Mouse (Mus musculus) hindbrain, embryonic 10.5 days (tissue): ENCODE measurements around the gene Ptprm. TPM values are rescaled to one million over a fixed set of nuclear protein-coding genes. Genes with fewer than 3 reads are reported as not detected.

Experiments used
- DNase-seq: peaks from one replicate; pipeline ENCODE4 v3.0.0-alpha.2; 2017; ENCODE audit warnings: low spot score
- H3K27ac ChIP-seq: fragments of 300-500 bp; sonication (generic); 2 replicates; pipeline ENCODE4 v1.5.1; 2016; ENCODE audit warnings: mild to moderate bottlenecking, moderate library complexity
- H3K27me3 ChIP-seq: fragments of 300-500 bp; sonication (generic); 2 replicates; pipeline ENCODE4 v1.6.1; 2016; ENCODE audit warnings: mild to moderate bottlenecking; ENCODE audit not compliant: poor library complexity, insufficient read depth, severe bottlenecking
- H3K36me3 ChIP-seq: fragments of 300-500 bp; sonication (generic); 2 replicates; pipeline ENCODE4 v1.6.1; 2016; ENCODE audit warnings: mild to moderate bottlenecking, moderate library complexity
- H3K4me1 ChIP-seq: fragments of 300-500 bp; sonication (generic); replicated peaks from 2 replicates; pipeline ENCODE4 v1.6.1; 2016; ENCODE audit warnings: mild to moderate bottlenecking
- H3K4me3 ChIP-seq: fragments of 300-500 bp; sonication (generic); 2 replicates; pipeline ENCODE4 v1.5.1; 2016; ENCODE audit warnings: mild to moderate bottlenecking, moderate library complexity
- H3K9me3 ChIP-seq: fragments of 300-500 bp; sonication (generic); 2 replicates; pipeline ENCODE4 v1.6.1; 2016; ENCODE audit warnings: mild to moderate bottlenecking, moderate library complexity
- WGBS: fragments of 180-500 bp; shearing (Covaris S2); methylation state at CpG from one replicate; pipeline ENCODE4 v1.1.7; 2016; 5-methylcytosine and 5-hydroxymethylcytosine counted together
- polyA plus RNA-seq: library from polyadenylated mRNA; unstranded; fragments of >200 nt; fragmentation: Nextera tagmentation; extraction: Ambion mirVana; gene quantifications from 2 replicates; pipeline ENCODE4 v1.2.1, GENCODE M21; 2016

Gene Ptprm
- polyA plus RNA-seq, 1 experiment from 2014 or later = 8.1 TPM

DNA sequence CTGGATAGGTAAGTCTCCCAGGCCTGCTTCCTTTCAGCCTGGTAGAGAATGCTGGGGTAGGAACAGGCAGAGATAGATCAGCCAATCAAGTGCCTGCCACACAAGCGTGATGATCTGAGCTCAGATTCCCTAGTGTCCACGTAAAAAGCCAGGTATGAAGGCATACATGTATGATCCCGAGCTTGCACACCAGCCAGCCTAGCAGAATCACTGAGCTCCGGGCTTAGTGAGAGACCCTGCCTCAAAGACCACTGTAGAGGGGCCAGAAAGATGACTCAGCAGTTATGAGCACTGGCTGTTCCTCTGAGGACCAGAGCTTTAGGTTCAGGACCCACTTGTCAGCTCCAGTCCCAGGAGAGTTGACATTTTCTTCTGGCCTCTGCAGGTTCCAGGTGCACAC lies 52.9 kb downstream of the Ptprm start:
- H3K27me3 ChIP-seq = no peaks in the 10 kb centered on the region
- no peak overlapping the region for H3K4me3 ChIP-seq
- no peaks in the 10 kb centered on the region for H3K9me3 ChIP-seq
- no peak overlapping the region for H3K27ac ChIP-seq
- 92% methylated on average over 4 of the region's 4 CpGs for whole genome bisulfite sequencing
- H3K36me3 ChIP-seq = no peaks in the 10 kb centered on the region
- no peaks in the 10 kb centered on the region; the same call in 1 of the 2 replicates for H3K4me1 ChIP-seq
- no peak for DNase-seq

DNA sequence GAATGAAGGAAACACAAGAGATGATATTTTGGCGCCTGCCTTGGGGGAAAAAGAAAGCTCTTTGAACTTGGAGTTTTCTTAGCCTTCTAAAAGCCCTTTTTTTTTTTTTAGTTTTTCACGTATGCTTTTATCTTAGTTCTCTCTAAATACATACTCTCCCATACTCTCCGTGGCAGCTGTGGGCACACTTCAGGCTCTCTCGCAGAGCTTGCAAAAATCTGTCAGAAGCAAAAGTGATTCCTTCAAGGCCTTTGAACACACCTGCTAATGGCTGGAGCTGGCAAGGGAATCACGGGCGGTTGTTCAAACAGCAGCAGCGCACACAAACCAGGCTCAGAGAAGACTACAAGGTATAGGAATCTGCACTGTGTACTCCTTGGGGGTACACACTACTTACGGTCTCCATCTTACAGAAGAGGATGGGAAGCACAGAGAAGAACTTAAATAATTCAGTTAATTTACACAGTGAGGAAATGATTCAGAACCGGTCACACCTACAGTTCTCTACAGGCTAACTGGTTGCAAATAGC lies 55.9 kb downstream of the Ptprm start:
- WGBS = 87% methylated on average over 9 of the region's 9 CpGs
- no peaks in the 10 kb centered on the region for H3K9me3 ChIP-seq

DNA sequence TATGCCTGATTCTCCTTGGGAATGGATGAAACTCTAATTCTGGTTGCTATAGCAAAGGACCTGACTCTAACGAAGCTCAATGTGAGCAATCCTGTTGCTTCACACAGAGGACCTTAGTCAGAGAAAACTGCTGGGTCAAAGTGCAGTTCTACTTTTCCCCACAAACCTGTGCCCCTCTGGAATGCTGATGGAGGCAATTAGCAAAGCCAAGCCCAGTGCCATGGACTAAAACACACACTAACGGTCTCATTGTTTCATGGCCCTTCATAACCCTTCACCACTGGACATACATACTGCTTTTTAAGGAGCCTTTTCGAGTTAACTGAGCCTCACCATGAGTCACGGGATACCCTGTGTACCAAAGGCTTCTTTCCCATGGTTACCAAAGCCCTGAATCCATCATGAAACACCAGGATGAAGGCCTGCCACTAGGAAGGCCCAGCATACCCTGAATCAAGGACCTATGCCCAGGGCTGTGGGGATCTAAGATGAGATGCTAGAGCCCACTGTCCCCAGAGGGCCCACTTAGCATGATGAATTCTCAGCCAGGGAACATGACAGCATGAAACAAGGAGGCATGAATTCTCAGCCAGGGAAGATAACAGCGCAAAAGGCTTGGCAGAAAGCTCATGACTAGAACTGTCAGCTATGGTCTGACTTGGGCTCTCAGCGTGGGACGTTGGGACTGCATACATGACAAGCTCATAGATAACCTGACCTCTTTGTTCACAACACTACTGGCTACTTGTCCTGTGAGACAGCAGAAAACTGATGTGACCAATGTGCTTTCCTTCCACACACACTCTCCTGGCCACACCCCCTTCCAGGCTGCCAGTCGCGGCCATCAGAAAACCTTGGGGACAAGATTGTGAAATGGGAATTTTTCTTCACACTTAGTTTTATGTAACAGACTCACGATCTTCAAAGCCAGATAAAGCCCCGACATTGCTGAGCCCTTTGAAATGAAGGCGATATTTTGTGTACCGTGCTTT lies 57.4 kb downstream of the Ptprm start:
- Histone ChIP-seq H3K4me1 (no peaks in the 10 kb centered on the region), H3K36me3 (no peaks in the 10 kb centered on the region), H3K27ac (no peak overlapping the region), H3K9me3 (no peaks in the 10 kb centered on the region), H3K4me3 (no peak overlapping the region), H3K27me3 (no peaks in the 10 kb centered on the region)
- no peak for DNase-seq
- WGBS = 92% methylated on average over 13 of the region's 13 CpGs

More for the DNA sequence above, 55.9 kb downstream of the Ptprm start:
- no peak overlapping the region for H3K4me3 ChIP-seq
- no peak overlapping the region for H3K27ac ChIP-seq
- H3K4me1 ChIP-seq = no peaks in the 10 kb centered on the region
- DNase-seq = no peak
- no peaks in the 10 kb centered on the region for H3K36me3 ChIP-seq
- no peaks in the 10 kb centered on the region for H3K27me3 ChIP-seq

DNA sequence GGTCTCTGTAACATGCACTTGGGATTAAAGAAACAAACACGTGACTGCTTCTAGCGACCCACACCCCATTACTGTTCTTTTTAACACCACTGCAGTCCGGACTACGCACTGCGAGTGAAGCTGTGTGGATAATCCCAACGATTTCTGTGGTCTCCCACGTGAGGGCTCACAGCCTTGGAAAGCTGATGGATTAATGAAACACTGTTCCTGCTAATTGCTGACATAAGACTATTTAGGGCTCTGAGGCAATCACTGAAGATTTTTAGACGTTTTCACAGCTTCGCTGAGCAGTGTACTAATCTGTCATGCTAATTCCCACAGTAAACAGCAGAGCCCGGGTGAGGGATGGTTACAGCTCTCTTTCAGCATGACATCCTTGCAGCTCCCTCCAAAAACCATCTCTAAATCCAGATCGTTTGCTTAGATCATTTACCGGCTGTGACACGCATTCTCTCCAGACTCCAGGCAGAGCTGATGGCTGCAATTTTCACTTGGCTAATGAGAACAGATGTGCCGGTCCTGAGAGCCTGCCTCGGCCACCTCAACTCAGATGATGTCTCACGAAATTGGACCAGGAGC lies 63.5 kb downstream of the Ptprm start:
- no peaks in the 10 kb centered on the region for H3K27me3 ChIP-seq
- 45% methylated on average over 16 of the region's 16 CpGs for WGBS
- no peaks in the 10 kb centered on the region for H3K9me3 ChIP-seq
- H3K4me1 ChIP-seq = peaks cover 16% of the 10 kb centered on the region
- DNase-seq = no peak
- H3K4me3 ChIP-seq = peak overlapping the region; percentile 11; the same call in 1 of the 2 replicates
- no peak overlapping the region; the same call in 1 of the 2 replicates for H3K27ac ChIP-seq
- no peaks in the 10 kb centered on the region for H3K36me3 ChIP-seq

DNA sequence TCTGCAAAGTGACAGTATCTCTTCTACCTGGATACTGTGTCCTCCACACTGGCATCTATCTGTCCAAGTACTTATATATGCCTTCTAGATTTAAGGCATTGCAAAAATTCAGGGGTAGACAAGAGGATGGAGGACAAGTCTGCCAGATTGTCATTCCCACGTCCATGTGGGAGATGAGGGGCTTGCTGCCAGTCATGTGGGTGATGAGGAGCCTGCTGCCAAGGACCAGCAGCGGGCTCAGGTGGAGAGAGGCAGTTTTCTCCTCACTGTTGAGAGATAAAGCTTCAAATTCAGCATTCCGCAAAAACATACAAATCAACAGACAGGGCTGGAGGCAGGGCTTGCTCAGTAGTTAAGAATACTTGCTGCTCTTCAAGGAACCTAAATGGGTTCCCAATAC lies 66.8 kb downstream of the Ptprm start:
- Histone ChIP-seq H3K9me3 (no peaks in the 10 kb centered on the region), H3K36me3 (no peaks in the 10 kb centered on the region), H3K4me3 (no peak overlapping the region), H3K27ac (no peak overlapping the region), H3K4me1 (peaks cover 16% of the 10 kb centered on the region), H3K27me3 (no peaks in the 10 kb centered on the region)
- WGBS = 79% methylated on average over 3 of the region's 3 CpGs
- DNase-seq = no peak

DNA sequence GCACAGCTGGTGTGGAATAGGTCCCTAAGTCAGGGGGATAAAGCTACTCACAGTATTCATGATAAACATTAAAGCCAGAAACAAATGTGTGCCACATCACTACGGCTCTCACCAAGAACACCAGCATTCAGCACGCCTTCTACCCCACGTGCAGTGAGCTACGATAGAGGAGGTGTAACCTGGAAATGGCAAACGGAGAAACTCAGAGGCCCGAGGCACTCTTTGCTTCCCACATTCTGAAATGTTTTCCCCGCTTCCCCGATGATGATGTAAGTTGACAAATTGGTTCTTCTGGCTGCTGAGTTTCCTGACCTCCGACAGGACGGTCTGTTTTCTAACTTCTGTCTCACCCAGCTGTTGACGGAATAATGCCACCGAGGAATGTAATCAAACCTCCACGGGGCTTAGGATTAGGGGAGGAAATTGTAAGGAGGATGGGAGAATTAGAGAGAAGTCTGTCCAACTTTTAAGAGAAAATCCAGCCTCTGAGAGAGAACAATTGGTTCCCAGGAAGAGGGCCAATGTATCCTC lies 72.6 kb downstream of the Ptprm start:
- Histone ChIP-seq H3K27me3 (no peaks in the 10 kb centered on the region), H3K9me3 (no peaks in the 10 kb centered on the region), H3K4me1 (no peaks in the 10 kb centered on the region), H3K4me3 (no peak overlapping the region), H3K36me3 (no peaks in the 10 kb centered on the region), H3K27ac (no peak overlapping the region)
- DNase-seq = no peak
- WGBS = 61% methylated on average over 13 of the region's 13 CpGs

DNA sequence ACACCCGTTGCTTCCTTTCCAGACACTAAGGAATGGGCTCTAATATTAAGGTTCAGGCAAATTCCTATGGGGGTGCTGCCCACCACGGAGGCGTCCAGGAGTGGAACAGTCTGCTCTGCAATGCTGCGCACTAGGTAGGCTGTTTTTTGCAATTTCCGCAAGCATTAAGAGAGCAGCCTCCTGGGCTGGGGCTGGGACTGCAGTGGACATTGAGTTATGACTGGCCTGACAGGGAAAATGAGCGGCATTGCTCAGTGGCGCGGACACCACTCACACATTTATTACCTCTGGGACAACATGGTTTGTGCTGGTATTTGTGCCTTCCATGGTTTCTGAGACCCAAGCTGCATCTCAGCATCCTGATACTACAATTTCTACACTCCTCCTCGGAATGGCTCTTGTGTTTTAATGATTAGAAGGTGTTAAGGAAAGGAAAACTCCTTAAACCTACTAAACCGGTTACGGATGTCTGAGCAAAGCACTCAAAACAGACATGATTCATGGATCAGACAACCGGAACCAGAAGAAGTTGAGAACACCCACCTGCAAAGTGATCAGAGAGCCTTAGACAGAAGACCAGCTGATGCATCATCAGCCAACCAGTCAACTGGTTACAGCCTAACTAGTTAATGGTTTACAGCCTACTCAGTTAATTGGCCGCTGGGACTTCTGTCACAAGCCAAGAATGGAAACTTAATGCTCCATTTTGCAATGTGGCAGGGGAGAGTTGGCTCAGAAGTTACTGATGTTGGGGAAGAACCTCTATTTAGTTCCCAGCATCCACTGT lies 76.9 kb downstream of the Ptprm start:
- DNase-seq = no peak
- no peak overlapping the region for H3K27ac ChIP-seq
- WGBS = 93% methylated on average over 13 of the region's 13 CpGs
- H3K4me1 ChIP-seq = no peaks in the 10 kb centered on the region
- no peaks in the 10 kb centered on the region for H3K9me3 ChIP-seq
- no peaks in the 10 kb centered on the region for H3K27me3 ChIP-seq
- H3K36me3 ChIP-seq = no peaks in the 10 kb centered on the region
- no peak overlapping the region for H3K4me3 ChIP-seq

DNA sequence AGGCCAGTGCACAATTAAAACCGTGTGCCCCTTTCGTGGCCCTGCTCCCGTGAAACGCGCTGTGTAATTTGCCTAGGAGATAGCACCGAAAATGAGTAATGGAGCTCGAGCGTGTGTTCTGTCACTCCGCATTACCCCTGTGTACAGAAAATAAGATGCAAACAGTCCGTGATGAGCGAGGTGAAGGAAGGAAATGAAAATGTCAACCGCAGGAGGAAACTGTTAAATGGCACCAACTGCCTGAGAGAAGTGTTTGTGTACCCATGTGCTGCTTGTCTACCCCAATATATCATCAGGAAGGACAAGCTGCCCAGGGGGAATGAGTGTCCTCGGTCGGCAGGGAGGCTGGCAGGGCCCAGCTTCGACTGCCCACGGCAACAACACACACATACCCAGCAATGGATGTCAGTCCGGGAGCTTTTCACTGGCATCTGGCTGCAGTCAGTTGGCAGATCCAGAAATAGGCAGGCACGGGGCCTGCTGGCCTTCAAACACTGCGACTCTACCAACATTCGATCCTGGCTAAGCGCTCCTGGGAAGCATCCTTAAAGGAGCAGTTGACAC lies 79.6 kb downstream of the Ptprm start:
- WGBS = 82% methylated on average over 21 of the region's 21 CpGs
- Histone ChIP-seq H3K4me3 (no peak overlapping the region), H3K27ac (no peak overlapping the region), H3K4me1 (no peaks in the 10 kb centered on the region), H3K27me3 (no peaks in the 10 kb centered on the region), H3K36me3 (no peaks in the 10 kb centered on the region), H3K9me3 (no peaks in the 10 kb centered on the region)
- no peak for DNase-seq

DNA sequence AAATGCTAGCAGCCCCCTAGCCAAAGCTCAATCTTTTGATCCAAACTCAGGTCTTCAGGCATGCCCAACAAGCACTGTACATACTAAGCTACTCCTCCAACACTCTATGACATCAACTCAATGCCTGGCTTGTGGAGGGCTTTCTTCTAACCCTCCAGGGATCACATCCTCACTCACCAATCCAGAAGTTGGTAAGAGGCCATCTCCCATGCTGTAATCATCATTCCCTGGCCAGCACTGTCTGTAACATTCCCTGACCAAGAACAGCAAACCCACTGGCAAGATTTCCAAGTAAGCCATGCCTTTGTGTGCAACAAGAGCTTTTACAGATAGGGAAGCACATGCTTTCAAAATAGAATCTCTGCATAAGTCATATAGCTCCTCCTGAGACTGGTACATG lies 81.3 kb downstream of the Ptprm start:
- Histone ChIP-seq H3K27ac (no peak overlapping the region), H3K4me3 (no peak overlapping the region), H3K27me3 (no peaks in the 10 kb centered on the region), H3K4me1 (no peaks in the 10 kb centered on the region), H3K9me3 (no peaks in the 10 kb centered on the region), H3K36me3 (no peaks in the 10 kb centered on the region)
- DNase-seq = no peak

DNA sequence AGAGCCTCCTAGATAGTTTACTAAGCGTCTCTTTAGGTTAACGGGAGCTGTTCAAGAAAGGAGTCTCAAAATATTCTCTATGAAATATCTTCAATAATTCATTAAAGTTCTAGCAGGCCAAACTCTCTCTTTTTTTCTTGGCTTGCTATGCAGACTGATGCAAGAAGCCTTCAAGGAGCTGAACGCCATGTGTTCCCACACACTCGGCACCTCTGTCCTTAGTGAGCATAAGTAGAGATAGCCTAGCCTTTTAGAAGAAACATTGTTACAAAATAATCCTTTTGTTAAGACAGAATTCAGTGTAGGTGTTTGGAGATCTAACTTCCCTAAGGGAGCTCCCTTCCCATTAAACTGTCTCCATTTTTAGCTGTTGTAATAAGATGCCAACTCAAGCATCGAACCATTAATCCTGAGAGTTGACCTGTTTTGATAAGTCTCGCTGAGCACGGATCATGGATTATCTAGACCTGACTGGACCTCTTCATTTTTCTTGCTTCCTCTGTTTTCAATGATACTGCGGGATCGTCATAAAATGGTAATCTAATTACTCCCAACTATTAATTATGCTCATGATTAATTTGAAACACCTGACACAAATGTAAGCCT lies 85.7 kb downstream of the Ptprm start:
- WGBS = 92% methylated on average over 9 of the region's 9 CpGs
- H3K36me3 ChIP-seq = no peaks in the 10 kb centered on the region
- no peak overlapping the region for H3K4me3 ChIP-seq
- no peak overlapping the region for H3K27ac ChIP-seq
- H3K27me3 ChIP-seq = no peaks in the 10 kb centered on the region
- no peak for DNase-seq
- no peaks in the 10 kb centered on the region for H3K9me3 ChIP-seq
- H3K4me1 ChIP-seq = no peaks in the 10 kb centered on the region

DNA sequence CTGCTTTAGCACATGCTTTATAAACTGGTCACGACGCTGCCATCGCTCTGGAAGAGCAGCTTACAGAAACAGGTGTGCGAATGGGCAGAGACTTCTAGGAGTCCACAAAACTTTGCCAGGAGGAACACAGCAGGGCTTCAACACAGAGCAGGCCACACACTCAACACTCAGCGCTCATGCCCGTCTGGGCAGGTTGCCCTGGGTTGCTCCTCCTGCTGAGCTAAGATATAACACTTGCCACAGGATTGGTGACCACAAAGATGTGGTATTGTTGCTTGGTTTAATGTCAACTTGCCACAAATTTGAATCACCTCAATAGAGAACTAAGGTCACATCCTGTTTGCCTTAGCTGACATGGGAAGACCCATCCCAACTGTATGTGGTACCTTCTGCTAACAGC lies 88.0 kb downstream of the Ptprm start:
- no peaks in the 10 kb centered on the region for H3K27me3 ChIP-seq
- H3K9me3 ChIP-seq = no peaks in the 10 kb centered on the region
- H3K27ac ChIP-seq = no peak overlapping the region
- no peak for DNase-seq
- 95% methylated on average over 6 of the region's 6 CpGs for WGBS
- no peaks in the 10 kb centered on the region for H3K4me1 ChIP-seq
- no peak overlapping the region for H3K4me3 ChIP-seq
- no peaks in the 10 kb centered on the region for H3K36me3 ChIP-seq

DNA sequence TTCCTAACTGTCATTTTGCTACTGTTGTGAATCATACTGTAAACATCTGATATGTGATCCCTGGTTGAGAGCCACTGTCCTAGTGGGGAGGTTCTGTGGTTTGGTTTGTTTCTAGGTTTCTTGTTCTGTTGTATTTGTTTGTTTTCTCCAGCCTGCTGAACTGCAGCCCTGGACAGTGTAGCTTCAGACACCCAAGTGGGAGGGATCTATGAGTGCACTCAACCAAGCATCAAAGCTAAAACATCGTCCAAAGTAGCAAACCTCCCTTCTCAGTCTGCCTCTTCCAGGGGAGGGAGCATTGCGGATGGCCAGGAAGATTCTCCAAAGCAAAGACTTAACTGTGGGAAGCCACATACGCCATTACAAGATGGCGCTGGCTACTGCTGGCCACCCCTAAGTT lies 88.7 kb downstream of the Ptprm start:
- Histone ChIP-seq H3K36me3 (no peaks in the 10 kb centered on the region), H3K9me3 (no peaks in the 10 kb centered on the region), H3K4me3 (no peak overlapping the region), H3K4me1 (no peaks in the 10 kb centered on the region), H3K27me3 (no peaks in the 10 kb centered on the region), H3K27ac (no peak overlapping the region)
- no peak for DNase-seq
- WGBS = 89% methylated on average over 4 of the region's 4 CpGs
